Mouse (Mus musculus) CD8-positive naive resting alpha-beta T cell, adult 2 months (primary cell): ENCODE measurements at regions not wholly inside any gene's neighbourhood (a gene's known extent, or its start where the extent isn't known, plus 50 kb on each side); places are given as distances from the start of the nearest gene placed in this dataset.

ENCODE experiments used
- DNase-seq, 2 experiments: peaks; one replicate each; pipeline ENCODE4 v3.0.0; 2022; ENCODE audit warnings: low read depth in 2 of 2, low spot score in 2 of 2

DNA sequence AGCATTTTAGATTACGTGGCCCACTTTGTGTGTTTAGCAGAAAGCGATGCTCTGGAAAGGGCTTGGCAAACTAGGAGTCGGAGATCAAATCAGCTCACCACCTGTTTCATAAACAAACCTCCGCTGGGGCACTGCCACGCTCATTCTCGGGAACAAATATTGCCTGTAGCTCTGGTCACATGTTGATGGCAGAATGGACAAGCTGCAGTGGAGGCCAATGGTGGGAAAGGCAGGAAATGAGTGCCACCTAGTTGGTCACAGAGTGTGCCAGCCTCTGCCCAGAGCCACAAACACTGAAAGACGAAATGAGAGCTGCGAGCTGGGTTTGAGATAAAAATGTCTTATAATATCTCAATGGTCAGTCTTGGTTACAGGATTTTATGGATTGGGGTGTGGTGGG, 259.2 kb upstream of the Csf3r start:
- no peak for DNase-seq

DNA sequence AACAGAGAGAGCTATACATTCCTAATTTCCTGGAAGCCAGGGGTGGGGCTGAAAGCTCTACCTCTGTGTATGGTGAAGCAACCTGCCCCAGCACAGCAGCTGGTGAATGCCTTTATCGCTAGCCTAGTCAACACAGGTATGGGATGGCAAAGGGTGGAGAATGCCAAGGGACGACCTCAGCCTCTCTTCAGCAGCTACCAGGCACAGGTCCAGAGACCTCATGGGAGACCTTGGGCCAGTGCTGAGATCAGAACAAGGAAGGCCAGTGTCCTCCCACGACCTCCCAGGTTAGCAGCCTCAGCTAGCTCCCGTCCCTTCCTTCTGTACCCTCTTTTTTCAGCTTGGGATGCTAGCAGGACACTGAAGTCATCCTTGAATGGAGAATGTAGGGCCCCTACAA, 247.2 kb upstream of the Csf3r start:
- DNase-seq: no peak

DNA sequence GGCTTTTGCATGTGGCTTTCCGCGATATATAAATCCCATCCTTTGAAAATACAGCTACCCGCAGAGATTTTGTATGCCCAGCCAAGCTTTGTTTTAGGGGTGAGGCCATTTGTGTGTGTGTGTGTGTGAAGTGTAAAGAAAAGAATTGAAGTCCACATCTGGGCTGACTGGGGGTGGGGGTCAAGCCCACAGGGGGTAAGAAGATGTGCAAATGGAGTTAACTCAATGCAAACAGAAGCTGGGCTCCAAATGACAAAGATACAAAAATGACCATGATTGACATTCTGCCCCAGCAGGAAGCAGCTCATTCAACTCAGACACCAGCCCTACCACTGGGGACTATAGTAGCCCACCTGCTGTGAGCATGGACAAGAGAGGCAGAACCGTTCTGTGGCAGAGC, 244.2 kb upstream of the Csf3r start:
- DNase-seq: no peak

DNA sequence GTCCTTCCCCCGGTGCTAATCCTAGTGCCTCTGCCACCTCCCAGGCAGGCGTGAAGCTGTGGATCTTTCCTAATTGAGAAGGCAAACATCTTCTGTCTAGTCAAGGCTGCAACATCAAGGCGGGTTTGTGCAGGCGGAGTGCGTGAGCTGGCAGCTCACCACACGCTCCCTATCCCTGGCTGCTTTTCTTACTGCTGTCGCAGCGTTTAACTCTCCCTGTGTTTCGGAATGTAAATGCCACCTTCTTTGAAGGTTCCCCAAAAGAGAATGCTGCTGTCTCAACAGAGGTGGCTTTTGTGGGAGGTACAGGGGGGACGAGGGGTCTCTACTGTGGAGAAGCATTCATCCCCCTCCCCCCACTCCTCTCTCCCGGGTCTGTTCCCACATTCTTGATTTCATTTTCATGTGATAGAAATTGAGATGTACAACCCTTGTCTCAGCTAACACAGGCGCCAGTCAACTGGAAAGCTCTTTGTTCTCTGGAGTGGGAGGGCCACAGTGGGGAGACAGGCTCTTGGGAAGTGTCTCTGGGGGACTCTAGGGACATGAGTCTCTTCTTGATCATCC, 243.3 kb upstream of the Csf3r start:
- no peak for DNase-seq

DNA sequence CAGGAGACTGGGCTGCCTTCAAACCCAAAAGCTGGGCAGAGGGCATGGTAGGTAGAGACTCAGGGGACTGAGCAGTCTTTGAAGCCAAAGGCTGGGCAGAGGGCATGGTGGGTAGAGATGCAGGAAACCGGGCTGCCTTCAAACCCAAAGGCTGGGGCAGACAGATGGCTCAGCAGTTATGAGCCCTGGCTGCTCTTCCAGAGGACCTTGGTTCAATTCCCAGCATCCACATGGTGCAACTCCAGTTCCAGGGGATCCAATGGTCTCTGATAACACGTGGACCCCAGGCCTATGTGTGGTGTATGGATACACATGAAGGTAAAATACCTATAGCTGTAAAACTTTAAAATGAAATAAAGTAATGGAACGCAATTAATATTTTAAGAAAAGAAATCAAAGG, 242.0 kb upstream of the Csf3r start:
- no peak for DNase-seq

DNA sequence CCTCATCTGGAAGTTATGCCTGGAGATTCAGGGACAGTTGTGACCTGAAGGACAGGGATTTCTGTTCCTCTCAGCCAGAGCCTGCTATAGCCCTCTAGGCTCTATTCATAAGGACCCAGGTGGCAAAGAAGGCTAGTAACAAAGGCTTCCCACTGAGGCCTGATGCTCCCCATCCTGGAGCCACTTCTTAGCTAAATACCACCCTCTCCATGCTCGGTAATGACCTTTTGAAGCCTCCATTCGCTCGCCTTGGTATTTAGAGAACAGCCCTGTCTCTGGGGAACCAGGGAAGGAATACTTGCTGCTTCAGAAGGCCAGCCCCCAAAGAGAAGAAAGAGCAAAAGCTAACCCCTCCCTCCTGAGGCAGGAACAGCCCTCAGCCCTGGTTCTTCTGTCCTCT, 238.3 kb upstream of the Csf3r start:
- no peak for DNase-seq

DNA sequence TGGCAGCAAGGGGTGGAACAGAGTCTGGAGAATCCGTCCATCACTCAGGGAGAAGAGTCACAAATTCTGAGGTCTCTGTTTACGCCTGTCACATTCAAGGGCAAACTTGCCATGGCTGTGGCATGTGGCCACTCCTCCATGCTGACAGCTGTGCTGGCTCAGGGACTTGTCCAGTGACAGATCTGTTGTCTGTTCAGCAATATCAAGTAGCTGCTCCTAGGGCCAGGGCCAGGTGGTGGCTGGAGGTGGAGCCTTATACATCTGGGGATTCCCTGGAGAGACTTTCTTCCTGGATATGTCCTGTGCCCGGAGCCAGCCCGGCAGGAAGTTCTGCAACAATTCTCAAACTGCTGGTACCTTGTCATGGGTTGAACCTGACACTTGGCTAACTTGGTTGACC, 229.7 kb upstream of the Csf3r start:
- DNase-seq: no peak

DNA sequence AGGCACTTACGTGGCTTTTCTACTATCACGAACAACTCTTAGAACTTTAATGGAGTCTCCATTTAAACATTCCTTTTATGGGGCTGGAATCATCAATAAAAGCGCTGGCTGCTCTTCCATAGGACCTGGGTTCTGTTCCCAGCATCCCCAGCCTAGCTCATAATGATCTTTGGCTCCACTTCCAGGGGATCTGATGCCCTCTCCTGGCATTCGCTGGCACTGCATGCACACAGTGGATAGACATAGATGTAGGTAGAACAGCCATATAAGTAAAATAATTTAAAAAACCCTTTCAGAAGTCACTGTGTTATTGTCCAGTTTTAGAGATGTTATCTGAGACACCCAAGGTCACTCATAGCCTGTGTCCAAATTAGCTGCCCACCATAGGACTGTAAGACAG, 216.4 kb upstream of the Csf3r start:
- no peak for DNase-seq

DNA sequence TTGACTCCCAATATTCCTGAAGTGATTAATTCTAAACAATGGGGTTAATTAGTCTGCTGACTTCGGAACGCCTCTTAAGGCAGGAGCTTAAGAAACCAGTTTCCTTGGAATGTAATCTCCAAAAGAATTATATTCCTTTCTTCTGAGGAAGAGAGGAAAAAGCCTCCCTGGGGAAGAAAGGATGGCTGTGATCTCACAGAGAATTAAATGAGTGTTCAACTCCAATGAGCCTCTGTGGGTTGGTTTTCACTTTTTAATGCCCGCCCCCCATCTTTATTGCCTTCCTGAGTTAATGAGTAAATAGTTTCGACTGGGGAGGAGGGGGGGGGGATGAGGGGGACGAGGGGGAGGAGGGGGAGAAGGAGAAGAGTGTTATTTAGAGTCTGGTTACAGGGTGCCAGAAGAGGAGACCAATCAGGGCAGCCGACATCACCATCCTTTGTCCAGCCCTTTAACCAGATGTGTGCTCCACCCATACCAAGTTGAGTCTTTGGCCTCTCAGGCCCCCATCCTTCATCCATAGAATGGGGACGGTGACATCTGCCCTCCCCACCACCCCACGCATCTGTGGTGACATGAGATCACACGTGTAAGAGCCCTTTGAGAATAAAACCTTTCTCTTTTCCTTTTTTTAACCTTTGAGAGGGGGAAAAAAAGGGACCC, 214.8 kb upstream of the Csf3r start:
- DNase-seq: no peak

DNA sequence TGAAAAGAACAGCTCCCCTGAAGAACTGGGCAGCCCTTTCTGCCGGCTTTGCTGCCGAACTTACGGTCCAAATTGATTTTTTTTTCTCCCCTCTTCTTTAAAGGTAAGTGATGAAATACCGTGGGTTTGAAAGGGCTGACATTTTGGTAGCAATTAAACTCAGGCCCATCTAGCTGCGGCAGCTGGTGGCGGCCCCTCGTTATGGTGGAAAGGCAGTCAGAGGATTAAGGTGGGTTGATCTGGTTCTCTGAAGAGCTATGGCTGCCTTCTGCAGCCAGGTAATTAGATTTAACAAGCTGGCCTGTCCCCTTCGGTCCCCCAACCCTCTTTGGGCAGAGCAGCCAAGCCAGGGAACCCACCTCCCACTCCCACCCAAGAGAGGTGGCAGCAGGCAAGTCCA, 214.1 kb upstream of the Csf3r start:
- no peak for DNase-seq

DNA sequence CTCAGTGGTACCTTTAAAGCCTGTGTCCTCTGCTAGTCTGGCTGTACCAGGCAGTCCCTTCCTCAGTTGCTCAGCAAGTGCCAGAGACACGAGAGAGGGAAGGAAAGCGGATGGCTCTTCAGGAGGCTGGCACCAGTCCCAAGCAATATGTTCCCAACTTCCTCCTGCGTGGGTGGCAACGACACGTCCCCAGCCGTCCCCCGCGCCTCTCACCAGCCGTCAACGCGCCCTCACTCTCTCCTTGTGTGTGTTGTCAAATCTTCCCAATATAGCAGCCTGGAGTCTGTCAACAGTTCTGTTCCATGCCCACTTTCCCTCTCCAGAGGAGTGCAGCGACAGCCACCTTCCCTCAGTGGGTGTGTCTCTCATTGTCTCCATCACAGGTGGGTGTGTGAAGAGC, 210.0 kb upstream of the Csf3r start:
- DNase-seq: no peak

DNA sequence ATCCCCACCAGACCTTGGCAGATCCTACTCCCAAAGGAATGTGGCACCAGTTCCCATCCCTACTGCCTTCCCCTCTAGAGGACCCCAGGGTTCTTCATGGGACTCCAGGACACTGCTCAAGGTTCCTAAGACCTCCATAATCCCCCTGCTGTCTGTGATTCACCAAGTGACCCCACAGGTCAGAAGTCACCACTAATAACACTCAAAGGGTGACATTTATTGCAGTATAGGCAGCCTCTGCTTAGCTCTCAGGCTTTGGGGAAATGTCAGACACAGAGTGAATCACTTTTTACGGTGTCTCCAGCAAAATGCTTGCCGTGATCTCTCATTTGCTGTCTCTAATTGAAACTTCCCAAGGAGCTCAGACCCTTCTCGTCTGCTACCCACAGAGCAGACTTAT, 209.1 kb upstream of the Csf3r start:
- no peak for DNase-seq

DNA sequence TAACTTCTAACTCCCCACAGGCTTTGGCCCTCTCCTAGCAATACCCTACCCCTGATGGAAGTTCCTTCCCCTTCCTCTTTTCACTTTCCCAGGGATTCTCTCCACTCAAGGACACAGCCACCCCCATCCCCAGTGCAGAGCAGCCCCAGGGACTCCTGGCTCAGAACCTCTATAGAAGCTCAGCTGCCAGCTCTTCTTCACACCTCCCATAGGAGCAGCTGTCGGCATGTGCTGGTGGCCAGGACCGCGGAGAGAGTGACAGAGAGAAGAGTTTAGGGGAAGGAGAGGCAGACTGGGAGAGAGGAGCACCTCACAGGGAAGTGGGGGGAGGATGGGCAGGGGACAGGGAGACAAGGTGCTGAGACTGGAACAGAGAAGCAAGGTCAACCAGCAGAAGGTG, 199.8 kb upstream of the Csf3r start:
- DNase-seq: no peak

DNA sequence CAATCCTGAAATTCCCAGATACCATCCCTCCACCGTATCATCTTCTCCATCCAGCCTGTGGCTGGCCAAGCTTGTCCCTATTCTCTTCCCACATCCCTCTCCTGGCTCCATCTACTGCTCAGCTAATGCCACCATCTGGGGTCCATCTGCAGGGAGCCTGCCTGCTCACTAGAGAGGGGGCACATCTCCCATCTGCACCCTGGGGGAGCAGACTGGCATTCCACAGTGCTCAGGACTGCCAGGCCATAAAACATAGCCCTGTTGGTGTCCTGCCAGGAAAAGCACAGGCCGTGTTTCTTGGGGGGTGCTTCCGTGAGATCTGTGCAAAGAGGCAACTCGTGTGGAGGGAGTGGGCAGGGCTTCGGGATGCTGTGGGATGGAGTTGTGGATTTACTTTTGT, 197.9 kb upstream of the Csf3r start:
- DNase-seq: no peak

DNA sequence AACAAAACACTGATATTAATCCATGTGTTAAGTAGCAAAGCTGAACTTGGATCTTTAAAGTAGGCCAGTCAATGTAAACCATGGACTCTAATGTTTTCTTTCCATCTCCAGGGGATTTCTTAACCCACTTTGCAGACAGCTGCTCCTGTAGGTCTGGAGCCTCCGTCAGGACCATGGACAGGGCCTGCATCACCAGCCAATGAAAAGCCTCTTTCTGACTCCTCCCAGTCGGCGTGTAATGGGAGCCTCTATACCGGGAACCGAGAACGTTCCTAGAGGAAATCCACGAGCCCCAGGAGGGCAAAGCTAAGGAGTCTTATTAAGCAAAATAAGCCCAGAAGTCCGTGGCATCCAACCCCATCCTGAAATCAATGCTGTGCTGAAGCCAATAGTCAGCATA, 189.1 kb upstream of the Csf3r start:
- no peak for DNase-seq

DNA sequence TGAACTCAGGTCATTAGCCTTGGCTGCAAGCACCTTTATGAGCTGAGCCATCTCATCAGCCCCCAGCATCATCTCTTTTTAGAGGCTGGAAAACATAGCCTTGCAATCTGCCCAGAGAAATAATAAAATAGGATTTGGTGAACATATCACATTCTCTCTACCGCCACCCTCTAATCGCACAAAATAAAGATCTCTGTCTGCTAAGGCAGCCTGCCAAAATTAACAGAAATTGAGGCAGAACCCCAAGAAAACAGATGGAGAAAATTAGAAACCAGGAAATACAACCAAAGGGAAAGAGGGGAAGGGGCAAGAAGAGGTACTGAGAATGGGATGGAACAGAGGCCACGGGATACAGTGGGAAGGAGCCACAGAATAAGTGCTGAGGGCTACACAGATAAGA, 176.8 kb upstream of the Csf3r start:
- no peak for DNase-seq

DNA sequence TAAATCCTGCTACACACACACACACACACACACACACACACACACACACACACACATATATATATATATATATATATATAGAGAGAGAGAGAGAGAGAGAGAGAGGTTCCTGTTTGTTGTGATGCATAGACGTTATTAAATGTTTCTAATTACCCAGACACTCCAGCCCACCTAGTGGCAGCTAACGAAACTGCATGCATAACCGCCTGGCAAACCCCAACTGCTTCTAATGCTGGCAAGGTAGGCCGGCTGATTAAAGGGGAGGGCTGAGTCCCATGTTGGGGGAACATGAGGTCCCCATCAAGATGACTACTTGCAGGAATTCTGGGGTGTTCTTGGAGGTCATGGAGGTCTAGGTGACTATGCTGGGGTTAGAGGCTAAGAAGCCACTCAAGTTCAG, 174.1 kb upstream of the Csf3r start:
- no peak for DNase-seq

DNA sequence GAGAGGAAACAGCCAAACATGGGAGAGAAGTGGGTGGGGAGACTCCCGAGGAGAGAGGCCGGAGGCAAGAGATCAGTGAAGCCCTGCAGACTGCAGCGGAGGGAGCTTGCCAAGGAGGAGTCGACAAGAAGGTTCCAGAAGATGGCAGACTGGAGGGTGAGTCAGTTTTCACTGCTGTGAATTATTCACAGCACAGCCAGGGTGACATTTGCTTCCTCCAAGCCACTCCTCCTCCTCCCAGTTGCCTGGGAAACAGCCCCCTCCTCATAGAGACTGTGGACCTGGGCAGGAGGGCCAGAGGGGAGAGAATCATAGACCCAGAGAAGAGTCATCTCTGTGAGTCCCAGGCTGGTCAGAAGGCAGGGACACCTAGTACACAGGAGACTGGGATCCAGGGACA, 171.8 kb upstream of the Csf3r start:
- DNase-seq: no peak

DNA sequence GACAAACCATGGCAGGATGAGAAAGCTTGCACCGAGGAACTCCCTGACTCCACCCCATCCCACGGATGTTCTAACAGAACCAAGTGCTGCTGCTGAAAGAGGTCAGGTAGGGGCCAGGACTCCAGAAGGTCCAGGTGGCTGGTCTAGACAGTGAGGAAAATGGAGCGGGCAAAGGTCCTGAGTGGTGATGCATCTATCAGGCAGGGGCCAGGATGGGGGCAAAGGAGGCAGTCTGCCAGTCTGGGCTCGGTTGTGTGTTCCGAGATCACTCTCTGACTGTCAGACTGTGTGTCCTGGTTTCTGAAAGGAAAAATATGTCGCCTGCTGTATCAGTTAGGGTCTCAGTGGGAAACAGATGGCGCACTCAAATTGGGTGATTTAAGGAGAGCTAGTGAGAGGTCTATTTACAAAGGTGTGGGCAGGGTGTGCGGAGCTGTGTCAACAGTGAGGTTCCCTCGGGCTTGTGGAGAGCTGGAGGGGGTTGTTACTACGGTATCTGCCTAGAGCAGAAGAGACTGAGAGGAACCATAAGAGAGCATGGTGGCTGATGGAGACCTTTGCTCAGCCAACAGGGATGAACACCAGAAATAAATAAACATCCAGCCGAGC, 168.3 kb upstream of the Csf3r start:
- DNase-seq: no peak

DNA sequence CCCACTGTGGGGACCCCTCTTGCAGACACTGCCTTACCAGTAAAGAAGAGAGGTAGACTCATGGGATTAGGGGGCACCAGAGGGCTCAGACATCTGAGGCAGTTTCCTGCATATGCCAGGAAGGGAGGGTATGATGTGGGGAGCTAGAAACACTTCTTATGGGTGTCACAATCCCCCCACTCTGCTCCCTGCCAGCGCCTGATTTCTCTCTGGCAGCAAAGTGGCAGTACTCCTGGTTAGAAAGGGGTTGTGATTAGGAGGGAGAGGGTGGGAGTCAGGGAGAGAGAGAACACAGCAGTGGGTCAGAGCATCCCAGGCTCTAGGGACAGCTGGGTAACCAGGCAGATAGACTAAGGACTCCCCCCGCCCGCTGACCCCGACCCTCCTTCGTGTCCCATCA, 167.6 kb upstream of the Csf3r start:
- no peak for DNase-seq

DNA sequence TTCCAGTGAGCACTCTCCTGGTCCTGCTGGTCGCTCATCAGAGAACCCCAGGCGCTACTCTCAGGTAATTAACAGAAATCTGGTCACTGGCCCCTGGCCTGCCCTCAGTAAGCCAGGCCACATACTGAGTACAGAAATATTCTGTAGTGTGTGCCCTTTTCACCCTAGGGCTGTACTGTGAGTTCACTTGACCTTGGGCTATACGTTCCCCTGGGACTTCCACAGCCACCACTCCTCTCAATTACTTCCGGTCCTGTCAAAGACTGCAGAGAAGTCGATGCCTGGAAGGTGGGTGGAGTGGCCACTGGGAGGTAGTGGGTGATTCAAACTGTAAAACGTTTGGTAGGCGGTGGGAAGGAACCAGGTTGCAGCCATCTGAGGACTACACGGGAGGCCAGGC, 159.3 kb upstream of the Csf3r start:
- DNase-seq: no peak

DNA sequence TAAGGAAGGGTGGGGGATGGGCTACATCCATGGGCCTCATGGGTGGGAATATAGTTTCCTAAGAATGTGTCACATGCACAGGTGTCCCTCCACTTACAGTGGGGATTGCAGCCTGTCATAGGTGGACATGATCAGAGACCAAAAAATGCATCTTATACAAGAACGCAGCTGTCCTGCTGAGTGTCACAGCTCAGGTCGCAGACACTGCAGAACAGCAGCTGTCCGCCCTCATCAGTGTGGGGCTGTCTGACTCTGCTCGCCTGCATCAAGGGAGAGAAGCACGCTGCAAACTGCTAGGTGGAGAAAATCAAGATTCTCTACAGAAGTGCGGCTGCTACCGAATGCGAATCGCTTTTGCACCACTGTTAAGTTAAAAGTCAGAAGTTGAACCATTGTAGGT, 158.6 kb upstream of the Csf3r start:
- DNase-seq: no peak

DNA sequence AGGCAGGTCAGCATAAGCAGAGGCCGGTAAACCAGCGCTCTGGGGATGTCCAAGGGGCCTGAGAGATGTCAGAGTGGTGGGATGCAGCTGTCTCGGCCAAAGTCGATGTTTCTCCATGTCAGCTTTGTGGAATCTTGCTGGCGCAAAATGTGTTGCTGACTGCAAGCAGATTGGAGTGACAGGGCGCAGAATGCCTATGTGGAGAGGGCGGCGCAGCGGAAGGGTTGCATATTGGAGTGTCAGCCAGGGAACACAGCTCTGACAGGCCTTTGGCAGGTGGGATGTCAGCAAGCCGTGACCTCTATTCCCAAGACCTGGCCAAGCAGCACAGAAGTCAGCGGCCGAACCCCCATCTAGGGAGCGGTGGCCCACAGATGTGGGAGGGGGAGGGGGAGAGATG, 153.1 kb upstream of the Csf3r start:
- DNase-seq: no peak
